Mouse (Mus musculus) CH12F3 (cell line): Measurements from ENCODE around the gene Adamts9.

Source experiments
- in situ Hi-C: fragments of 300-500 bp; cut with MboI; formaldehyde crosslinking; loops from 2 replicates; pipeline ENCODE4 v1.14.3; 2020; ENCODE audit warnings: low sequenced_read_pairs

Adamts9 gene

GRCm38 (mm10) chr6:92862599-92862998 lies 80.7 kb downstream of the Adamts9 start:
- in situ Hi-C loops = no loop called here

GRCm38 (mm10) chr6:92860285-92860912 lies 82.9 kb downstream of the Adamts9 start:
- in situ Hi-C loops = no loop called here

GRCm38 (mm10) chr6:92858721-92859510 lies 84.4 kb downstream of the Adamts9 start:
- in situ Hi-C loops = no loop called here

GRCm38 (mm10) chr6:92857761-92858160 lies 85.5 kb downstream of the Adamts9 start:
- in situ Hi-C loops = no loop called here

- in situ Hi-C loops = no loop called here
Observed at GRCm38 (mm10) chr6:92854873-92855272, 88.4 kb downstream of the Adamts9 start.

GRCm38 (mm10) chr6:92850250-92850649 lies 93.0 kb downstream of the Adamts9 start:
- in situ Hi-C loops = no loop called here

GRCm38 (mm10) chr6:92849208-92849607 lies 94.1 kb downstream of the Adamts9 start:
- in situ Hi-C loops = no loop called here

GRCm38 (mm10) chr6:92846614-92847013 lies 96.7 kb downstream of the Adamts9 start:
- in situ Hi-C loops = no loop called here

- in situ Hi-C loops = no loop called here
Observed at GRCm38 (mm10) chr6:92845898-92846297, 97.4 kb downstream of the Adamts9 start.

- in situ Hi-C loops = no loop called here
Observed at GRCm38 (mm10) chr6:92843474-92843873, 99.8 kb downstream of the Adamts9 start.

- in situ Hi-C loops = no loop called here
Observed at GRCm38 (mm10) chr6:92842000-92842399, 101.3 kb downstream of the Adamts9 start.

GRCm38 (mm10) chr6:92831106-92831505 lies 112.2 kb downstream of the Adamts9 start:
- in situ Hi-C loops = no loop called here

- in situ Hi-C loops = no loop called here
Observed at GRCm38 (mm10) chr6:92829148-92829547, 114.1 kb downstream of the Adamts9 start.

GRCm38 (mm10) chr6:92827360-92827759 lies 115.9 kb downstream of the Adamts9 start:
- in situ Hi-C loops = no loop called here

- in situ Hi-C loops = no loop called here
Observed at GRCm38 (mm10) chr6:92826561-92826960, 116.7 kb downstream of the Adamts9 start.

GRCm38 (mm10) chr6:92823991-92824390 lies 119.3 kb downstream of the Adamts9 start:
- in situ Hi-C loops = no loop called here

GRCm38 (mm10) chr6:92822006-92822405 lies 121.3 kb downstream of the Adamts9 start:
- in situ Hi-C loops = no loop called here

- in situ Hi-C loops = no loop called here
Observed at GRCm38 (mm10) chr6:92821606-92822005, 121.7 kb downstream of the Adamts9 start.

GRCm38 (mm10) chr6:92817661-92818060 lies 125.6 kb downstream of the Adamts9 start:
- in situ Hi-C loops = no loop called here

- in situ Hi-C loops = no loop called here
Observed at GRCm38 (mm10) chr6:92816311-92816751, 127.0 kb downstream of the Adamts9 start, which contains the start of gene A730049H05Rik. Gene A730049H05Rik (plus strand): TSS chr6:92816478.

GRCm38 (mm10) chr6:92812702-92813370 lies 130.5 kb downstream of the Adamts9 start:
- in situ Hi-C loops = no loop called here

GRCm38 (mm10) chr6:92811566-92811965 lies 131.7 kb downstream of the Adamts9 start:
- in situ Hi-C loops = no loop called here
